Mouse (Mus musculus) small intestine, adult 2 months (tissue): ENCODE measurements at regions not wholly inside any gene's neighbourhood (a gene's known extent, or its start where the extent isn't known, plus 50 kb on each side); places are given as distances from the start of the nearest gene placed in this dataset.

Source experiments
- CTCF ChIP-seq: fragments of 200-500 bp; IDR thresholded peaks from 2 replicates; pipeline ENCODE4 v1.5.1; 2012; ENCODE audit warnings: low read depth, mild to moderate bottlenecking, control low read depth, inconsistent platforms, low read length, moderate library complexity, mixed read lengths; ENCODE audit not compliant: insufficient replicate concordance, insufficient read length; ENCODE audit errors: extremely low read depth
- POLR2A ChIP-seq: fragments of 200-500 bp; IDR thresholded peaks from 2 replicates; pipeline ENCODE4 v1.6.1; 2012; ENCODE audit warnings: low read depth, mild to moderate bottlenecking, control low read depth, inconsistent platforms, low read length, moderate library complexity

DNA sequence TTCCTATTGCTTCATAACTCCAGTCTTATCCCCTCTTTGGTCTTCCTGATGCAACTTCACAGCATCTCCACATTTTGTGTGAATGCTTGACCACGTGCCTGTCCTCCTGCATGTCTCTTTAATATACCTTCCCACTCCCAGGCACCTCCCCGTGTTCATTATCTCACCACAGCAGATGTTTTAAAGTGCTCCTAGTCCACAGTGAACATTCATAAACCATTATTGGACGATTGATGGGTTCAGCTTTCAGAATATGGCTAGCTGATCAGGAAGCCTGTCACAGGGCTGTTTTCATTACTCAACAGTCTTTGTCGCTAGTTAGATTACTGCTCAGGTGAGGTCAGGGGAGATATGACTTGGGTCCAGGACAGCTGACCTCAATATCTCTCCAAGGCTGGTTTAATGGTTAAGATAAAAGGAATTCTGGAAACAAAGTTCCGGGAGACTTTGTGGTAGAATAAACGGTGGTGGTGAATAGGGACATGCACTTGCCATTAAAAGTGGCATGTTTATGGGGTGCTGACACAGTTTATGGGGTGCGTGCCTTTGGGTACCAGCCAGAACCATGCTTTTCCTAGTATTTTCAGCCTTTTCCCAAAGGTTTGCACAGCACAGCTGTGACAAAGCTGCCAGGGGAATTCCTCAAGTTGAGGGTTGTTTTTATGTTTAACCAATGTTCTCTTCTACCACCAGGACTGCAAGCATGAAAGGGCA lies 198.5 kb downstream of the Lnpk start:
- TF ChIP-seq CTCF: no peak
- TF ChIP-seq POLR2A: no peak
